Mouse (Mus musculus) CH12.LX (cell line): ENCODE results near the gene Ppp1r1a.

Source experiments
- CTCF ChIP-seq, 2 experiments: IDR thresholded peaks in 1 of 2; conservative IDR thresholded peaks in 1 of 2; 2 replicates each; pipeline ENCODE4 v1.5.1; 2011 to 2012; ENCODE audit warnings: low read depth in 2 of 2, low read length in 2 of 2, improper control_type of control experiment in 1 of 2, inconsistent platforms in 1 of 2, mild to moderate bottlenecking in 1 of 2, moderate library complexity in 1 of 2
- MAFK ChIP-seq: IDR thresholded peaks from 2 replicates; pipeline ENCODE4 v1.6.1; 2011; ENCODE audit warnings: low read length, improper control_type of control experiment; ENCODE audit not compliant: insufficient replicate concordance
- POLR2A ChIP-seq: IDR thresholded peaks from 2 replicates; pipeline ENCODE4 v1.6.1; 2011; ENCODE audit warnings: low read depth, mild to moderate bottlenecking, improper control_type of control experiment, low read length

DNA sequence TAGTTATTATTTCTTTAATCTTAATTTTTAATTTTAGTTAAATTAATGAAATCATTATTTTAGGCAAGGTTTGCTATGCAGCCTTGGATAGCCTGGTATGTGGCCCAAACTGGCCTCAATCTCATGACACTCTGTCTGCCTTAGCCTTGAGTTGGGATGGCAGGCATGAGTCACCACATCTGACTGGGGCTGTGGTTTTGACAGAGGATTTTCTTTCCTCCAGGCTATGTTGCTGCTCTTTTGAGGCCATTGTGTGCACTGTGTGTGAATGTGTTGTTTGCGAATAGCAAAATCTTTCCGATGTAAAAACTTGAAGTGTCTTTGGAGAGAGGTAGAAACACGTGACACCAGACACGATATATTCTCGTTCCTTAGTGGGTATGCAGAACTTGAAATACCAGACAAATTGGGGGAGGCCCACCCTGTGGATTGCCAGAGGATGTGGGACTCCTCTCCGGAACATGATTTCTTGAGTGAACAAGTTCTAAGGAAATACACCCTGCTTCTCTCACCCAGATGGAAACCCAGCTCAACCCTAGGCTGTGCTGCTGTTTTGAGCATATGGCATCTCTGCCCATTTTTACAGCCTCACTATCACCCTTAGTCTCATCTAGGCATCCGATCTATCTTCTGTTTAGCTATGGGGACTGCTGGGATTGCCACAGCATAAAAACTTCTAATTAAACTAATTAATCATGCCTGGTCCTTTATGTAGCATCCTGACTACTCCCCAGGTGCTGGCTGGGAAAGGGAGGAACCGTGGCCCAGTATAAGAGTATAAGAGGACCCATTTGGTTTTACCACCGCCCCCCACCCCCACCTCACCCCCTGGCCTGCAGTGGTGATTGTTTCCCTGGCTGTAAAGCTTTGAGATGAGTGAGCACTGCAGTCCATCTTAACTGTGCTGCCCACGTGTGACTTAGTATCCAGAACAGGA, 41.3 kb downstream of the Ppp1r1a start:
- TF ChIP-seq POLR2A (no peak), CTCF (conservative IDR thresholded peaks at IDR 0.05 in 1 of 2, IDR thresholded peaks at IDR 0.05 in 1 of 2; ENCODE audit: low read depth in 2 of 2, low read length in 2 of 2) (no peak), MAFK (no peak)
